In genomic region chr16:33562874-33563537, GRCm38 (mm10) we compare ENCODE assay signal across 9 mouse cellular contexts. TPM values are rescaled to one million over a fixed set of nuclear protein-coding genes. Genes with fewer than 3 reads are reported as not detected.
DNase-seq lines count a peak whose midpoint lies in the region; ATAC-seq and TF ChIP-seq lines count a peak whose summit lies in the region.
"Had no signal": no experiment of that assay in that cellular context is flagged by ENCODE, and none has a peak within 500 bp of the region (broad histone marks: within the 10 kb centered on the region; RNA-seq: fewer than 3 reads in every experiment).

No protein-coding gene starts in this region.

- H3K4me1 ChIP-seq in lung, adult 2 months (ENCODE audit: control insufficient read depth, insufficient read depth, low read length), result peaks cover 17% of the 10 kb centered on the region; the same call in 1 of the 2 replicates
- H3K4me1 ChIP-seq in heart, embryonic 13.5 days, result peaks cover 42% of the 10 kb centered on the region
- peaks cover 26% of the 10 kb centered on the region for H3K4me1 ChIP-seq in kidney, embryonic 16.5 days (ENCODE audit: insufficient read depth, low read length)

- peak; percentile 67 to 74 for DNase-seq in lung, adult 18-20 months
- no peak for DNase-seq in lung, adult 2 months
- DNase-seq in left cerebral cortex, adult 11 months (ENCODE audit: low spot score), result no peak
- no peak for DNase-seq in layer of hippocampus, adult 9-10 months (ENCODE audit: low spot score)
- DNase-seq in right cerebral cortex, postnatal 36 days (ENCODE audit: low spot score in 2 of 2), result no peak
- DNase-seq: right cerebral cortex, postnatal 4 days had no signal

- no peaks in the 10 kb centered on the region for H3K27me3 ChIP-seq in heart, embryonic 13.5 days (replicated peaks)
- H3K27me3 ChIP-seq in kidney, embryonic 16.5 days (ENCODE audit: insufficient read depth, low read length), result no peaks in the 10 kb centered on the region
- H3K27me3 ChIP-seq in myocyte (ENCODE audit: control insufficient read depth, insufficient read depth, insufficient read length), result no peaks in the 10 kb centered on the region

- H3K9me3 ChIP-seq in heart, embryonic 13.5 days, result no peaks in the 10 kb centered on the region
- no peaks in the 10 kb centered on the region for H3K9me3 ChIP-seq in kidney, embryonic 16.5 days (ENCODE audit: low read length)

- no peak overlapping the region for H3ac ChIP-seq in myocyte (ENCODE audit: control insufficient read depth, insufficient read length)

- no peaks in the 10 kb centered on the region for H3K36me3 ChIP-seq in heart, embryonic 13.5 days
- no peaks in the 10 kb centered on the region for H3K36me3 ChIP-seq in kidney, embryonic 16.5 days (ENCODE audit: insufficient read depth, low read length)
- H3K36me3 ChIP-seq in myocyte (ENCODE audit: control insufficient read depth, insufficient read depth), result no peaks in the 10 kb centered on the region

- no peak for TF ChIP-seq CTCF in lung, adult 2 months (IDR thresholded peaks at IDR 0.05; ENCODE audit: insufficient read depth, low read length)

- TF ChIP-seq POLR2A in lung, adult 2 months (IDR thresholded peaks at IDR 0.05; ENCODE audit: borderline replicate concordance, extremely low read depth, low read depth, low read length), result no peak
- no peak for TF ChIP-seq POLR2A in myocyte (IDR thresholded peaks at IDR 0.05; ENCODE audit: insufficient read length, low read depth)

- H3K27ac ChIP-seq in heart, embryonic 13.5 days (replicated peaks), result peak overlapping the region; percentile 85
- H3K27ac ChIP-seq in kidney, embryonic 16.5 days (ENCODE audit: low read length), result peak overlapping the region; percentile 66

- WGBS in lung, adult 2 months, result 31% methylated on average over 12 of the region's 12 CpGs
- WGBS in heart, embryonic 13.5 days, result 48% methylated on average over 12 of the region's 12 CpGs
- WGBS in kidney, embryonic 16.5 days, result 55% methylated on average over 12 of the region's 12 CpGs

- no peak overlapping the region for H3K4me3 ChIP-seq in lung, adult 2 months (replicated peaks; ENCODE audit: extremely low read depth, low read depth, low read length)
- no peak overlapping the region for H3K4me3 ChIP-seq in heart, embryonic 13.5 days
- no peak overlapping the region for H3K4me3 ChIP-seq in kidney, embryonic 16.5 days (ENCODE audit: low read length)
- no peak overlapping the region for H3K4me3 ChIP-seq in myocyte

- H3K4me2 ChIP-seq in heart, embryonic 13.5 days, result peak overlapping the region; percentile 10; the same call in 1 of the 2 replicates
- no peak overlapping the region for H3K4me2 ChIP-seq in kidney, embryonic 16.5 days (replicated peaks; ENCODE audit: low read depth, low read length)
- H3K4me2 ChIP-seq in myocyte (ENCODE audit: low read depth), result no peak overlapping the region

- no peak for ATAC-seq in heart, embryonic 13.5 days (ENCODE audit: extremely low read depth, insufficient number of reproducible peaks, low FRiP score, low TSS enrichment)
- ATAC-seq in kidney, embryonic 16.5 days (ENCODE audit: low FRiP score, low TSS enrichment), result no peak

- H3K79me2 ChIP-seq in myocyte (ENCODE audit: control insufficient read depth, insufficient read depth), result no peaks in the 10 kb centered on the region

- H3K9ac ChIP-seq in heart, embryonic 13.5 days, result peak overlapping the region; percentile 53
- no peak overlapping the region for H3K9ac ChIP-seq in kidney, embryonic 16.5 days (replicated peaks; ENCODE audit: low read length)

TF ChIP-seq in myocyte, 11 proteins besides CTCF, POLR2A, EP300 and RAD21:
- TF ChIP-seq SRF (IDR thresholded peaks at IDR 0.05; ENCODE audit: control insufficient read depth, insufficient read length, low read depth) (no peak), CEBPB (IDR thresholded peaks at IDR 0.05; ENCODE audit: insufficient read depth, poor library complexity, severe bottlenecking) (peak; percentile 3; the same call in 1 of the 2 replicates), USF1 (IDR thresholded peaks at IDR 0.05; ENCODE audit: low read depth) (no peak)
TF ChIP-seq in myocyte: peak in this region for 1.

RNA-seq across cellular contexts. Expression of gene Slc12a8, which starts 45.9 kb away (rescaled TPM):
- 0.84 and 0.92 TPM in 2 replicates for polyA plus RNA-seq in lung, adult 2 months (2012; rRNA removed)
- polyA plus RNA-seq in heart, embryonic 13.5 days (2015; fragmentation: Nextera tagmentation; extraction: Ambion mirVana), result 0.83 and 1.1 TPM in 2 replicates
- 0.92 and 1.0 TPM in 2 replicates for polyA plus RNA-seq in kidney, embryonic 16.5 days (2015; fragmentation: Nextera tagmentation; extraction: Ambion mirVana)
- 0.42 TPM for polyA plus RNA-seq in myocyte (2012; fragmentation: generic; extraction: Trizol)

Comparison
In these comparisons a context has a peak if more than half of its experiments do, and no peak if none do; other contexts are left out.
1. DNase-seq: peak in lung, adult 18-20 months (2 of 2); none in lung, adult 2 months (single experiment), left cerebral cortex, adult 11 months (single experiment), layer of hippocampus, adult 9-10 months (single experiment) and right cerebral cortex, postnatal 36 days (0 of 2).